Mouse (Mus musculus): Measurements from ENCODE around the gene Lsm14b. TPM values are rescaled to one million over a fixed set of nuclear protein-coding genes. Genes with fewer than 3 reads are reported as not detected.
A peak's percentile ranks its signal among the peaks of the same experiment; 100 is the strongest.

Lsm14b gene
- 9.8 and 11.1 TPM in 2 replicates for polyA plus RNA-seq (2014; fragmentation: Nextera tagmentation; extraction: Ambion mirVana)

GRCm38 (mm10) chr2:180024401-180025098 lies at the start of gene Lsm14b:
Gene Lsm14b, plus strand, starts transcription at chr2:180024987.
- Histone ChIP-seq H3K9me3 (replicated peaks; ENCODE audit: control insufficient read depth, low read length) (no peaks in the 10 kb centered on the region), H3K27me3 (ENCODE audit: control insufficient read depth, insufficient read depth, low read length) (no peaks in the 10 kb centered on the region; the same call in 1 of the 2 replicates), H3K36me3 (replicated peaks; ENCODE audit: control insufficient read depth, insufficient read depth, low read depth, low read length) (peaks cover 6% of the 10 kb centered on the region), H3K4me3 (ENCODE audit: low read depth, low read length) (peak within 1 kb of the TSS; percentile 88), H3K9ac (replicated peaks; ENCODE audit: low read length) (peak within 1 kb of the TSS; percentile 96), H3K4me2 (ENCODE audit: low read depth, low read length) (peak within 1 kb of the TSS; percentile 90), H3K27ac (replicated peaks; ENCODE audit: low read depth, low read length) (peak within 1 kb of the TSS; percentile 89), H3K4me1 (ENCODE audit: control insufficient read depth, insufficient read depth, low read length) (no peaks in the 10 kb centered on the region; the same call in 1 of the 2 replicates)
- ATAC-seq (replicated peaks; ENCODE audit: insufficient number of reproducible peaks, low FRiP score, low TSS enrichment, low read depth) (peak; percentile 92), DNase-seq (ENCODE audit: low spot score) (peak; percentile 97)
- under 1% methylated on average over 69 of the region's 80 CpGs for WGBS

DNA sequence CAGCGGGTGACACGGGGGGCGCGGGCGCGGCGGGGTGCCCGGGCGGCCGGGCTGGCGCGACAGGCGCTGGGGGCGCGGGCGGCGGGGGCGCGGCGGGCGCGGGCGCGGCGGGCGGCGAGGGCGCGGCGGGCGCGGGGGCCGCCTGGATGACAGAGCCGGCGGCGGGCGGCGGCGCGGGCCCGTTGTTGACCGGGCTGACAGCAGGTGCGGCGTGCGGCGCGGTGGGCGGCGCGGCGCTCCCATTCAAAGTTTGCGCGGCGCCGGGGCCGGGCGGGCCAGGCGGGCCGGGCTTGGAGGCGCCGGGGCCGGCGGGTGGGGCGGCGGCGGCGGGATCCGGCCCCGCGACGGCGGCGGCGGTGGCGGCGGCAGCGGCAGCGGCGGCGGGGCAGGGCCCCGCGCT lies 48.9 kb upstream of the Lsm14b start:
- DNase-seq (ENCODE audit: low spot score), result peak; percentile 11
- WGBS, result 0% methylated on average over 7 of the region's 82 CpGs
- Histone ChIP-seq H3K4me1 (ENCODE audit: control insufficient read depth, insufficient read depth, low read length) (peaks cover 3% of the 10 kb centered on the region), H3K9me3 (replicated peaks; ENCODE audit: control insufficient read depth, low read length) (no peaks in the 10 kb centered on the region), H3K36me3 (replicated peaks; ENCODE audit: control insufficient read depth, insufficient read depth, low read depth, low read length) (no peaks in the 10 kb centered on the region), H3K27me3 (ENCODE audit: control insufficient read depth, insufficient read depth, low read length) (no peaks in the 10 kb centered on the region), H3K4me3 (ENCODE audit: low read depth, low read length) (peak overlapping the region; percentile 75), H3K9ac (replicated peaks; ENCODE audit: low read length) (peak overlapping the region; percentile 84), H3K4me2 (ENCODE audit: low read depth, low read length) (peak overlapping the region; percentile 100), H3K27ac (replicated peaks; ENCODE audit: low read depth, low read length) (peak overlapping the region; percentile 90; the same call in 1 of the 2 replicates)
- no peak for ATAC-seq (replicated peaks; ENCODE audit: insufficient number of reproducible peaks, low FRiP score, low TSS enrichment, low read depth)

DNA sequence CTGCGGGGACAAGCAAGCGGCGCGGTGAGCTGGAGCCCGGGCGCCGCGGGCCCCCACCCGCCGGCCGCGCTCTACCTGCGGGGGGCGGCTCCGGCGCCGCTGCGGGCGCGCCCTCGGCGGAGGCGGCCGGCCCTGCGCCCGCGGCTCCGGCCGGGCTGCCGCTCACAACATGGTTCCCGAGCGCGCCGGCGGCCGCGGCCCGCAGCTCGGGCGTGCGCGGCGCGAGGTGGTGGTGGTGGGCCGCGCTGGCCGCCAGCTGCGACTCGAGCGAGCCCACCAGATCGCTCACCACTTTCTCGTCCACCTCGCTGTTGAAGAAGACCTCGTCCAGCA lies 48.5 kb upstream of the Lsm14b start:
- no peak for ATAC-seq (replicated peaks; ENCODE audit: insufficient number of reproducible peaks, low FRiP score, low TSS enrichment, low read depth)
- H3K4me2 ChIP-seq (ENCODE audit: low read depth, low read length), result peak overlapping the region; percentile 100

DNA sequence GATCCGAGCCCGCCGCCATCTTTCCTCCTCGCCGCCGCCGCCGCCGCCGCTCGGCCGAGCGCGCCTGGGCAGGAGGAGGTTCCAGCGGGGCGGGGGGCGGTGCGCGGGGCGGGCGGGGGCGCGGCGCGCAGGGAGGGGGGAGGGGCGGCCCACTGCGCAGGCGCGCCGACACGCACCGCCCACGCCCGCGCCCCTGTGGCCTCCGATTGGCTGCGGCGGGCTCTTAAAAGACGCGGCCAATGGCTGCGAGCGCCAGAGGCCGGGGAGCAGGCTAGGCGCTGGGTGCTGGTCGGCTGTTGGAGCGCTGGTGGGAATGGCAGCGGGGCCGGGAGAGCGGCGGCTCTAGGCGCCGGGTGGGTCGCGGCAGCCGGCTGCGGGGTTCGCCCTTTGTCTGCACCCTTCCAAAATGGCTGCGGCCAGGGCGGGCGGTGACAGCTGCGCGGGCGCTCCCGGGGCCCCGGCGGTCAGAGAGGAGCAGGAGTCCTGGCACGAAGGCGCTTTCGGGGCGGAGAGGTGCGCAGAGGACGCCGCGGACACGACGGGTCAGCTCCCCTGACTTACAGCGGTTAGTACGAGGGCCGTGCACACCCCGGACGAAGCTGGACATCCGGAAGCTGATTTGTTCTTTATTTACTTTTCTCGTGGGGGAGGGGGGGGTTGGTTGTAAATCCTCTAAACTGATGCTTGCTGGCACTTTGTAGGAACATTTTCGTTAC lies 48.0 kb upstream of the Lsm14b start, which contains the start of gene Taf4:
TSS of gene Taf4 (minus strand) at position 19 of the 716 bp plus-strand sequence.
- WGBS, result under 1% methylated on average over 57 of the region's 84 CpGs
- H3K4me2 ChIP-seq (ENCODE audit: low read depth, low read length), result peak within 1 kb of the TSS; percentile 100
- H3K27ac ChIP-seq (replicated peaks; ENCODE audit: low read depth, low read length), result peak within 1 kb of the TSS; percentile 90
- ATAC-seq (replicated peaks; ENCODE audit: insufficient number of reproducible peaks, low FRiP score, low TSS enrichment, low read depth) (peak; percentile 92), DNase-seq (ENCODE audit: low spot score) (peak; percentile 93)
- H3K4me1 ChIP-seq (ENCODE audit: control insufficient read depth, insufficient read depth, low read length), result peaks cover 3% of the 10 kb centered on the region
- peak within 1 kb of the TSS; percentile 92 for H3K9ac ChIP-seq (replicated peaks; ENCODE audit: low read length)
- no peaks in the 10 kb centered on the region for H3K27me3 ChIP-seq (ENCODE audit: control insufficient read depth, insufficient read depth, low read length)
- no peaks in the 10 kb centered on the region for H3K36me3 ChIP-seq (replicated peaks; ENCODE audit: control insufficient read depth, insufficient read depth, low read depth, low read length)
- peak within 1 kb of the TSS; percentile 75 for H3K4me3 ChIP-seq (ENCODE audit: low read depth, low read length)
- H3K9me3 ChIP-seq (replicated peaks; ENCODE audit: control insufficient read depth, low read length), result no peaks in the 10 kb centered on the region

More for the DNA sequence above, 48.5 kb upstream of the Lsm14b start:
- no peaks in the 10 kb centered on the region for H3K36me3 ChIP-seq (replicated peaks; ENCODE audit: control insufficient read depth, insufficient read depth, low read depth, low read length)
- no peak for DNase-seq (ENCODE audit: low spot score)
- H3K4me3 ChIP-seq (ENCODE audit: low read depth, low read length), result peak overlapping the region; percentile 75
- H3K4me1 ChIP-seq (ENCODE audit: control insufficient read depth, insufficient read depth, low read length), result peaks cover 3% of the 10 kb centered on the region
- H3K9me3 ChIP-seq (replicated peaks; ENCODE audit: control insufficient read depth, low read length), result no peaks in the 10 kb centered on the region
- peak overlapping the region; percentile 84 for H3K9ac ChIP-seq (replicated peaks; ENCODE audit: low read length)
- H3K27me3 ChIP-seq (ENCODE audit: control insufficient read depth, insufficient read depth, low read length), result no peaks in the 10 kb centered on the region
- 0% methylated on average over 18 of the region's 54 CpGs for WGBS
- peak overlapping the region; percentile 90 for H3K27ac ChIP-seq (replicated peaks; ENCODE audit: low read depth, low read length)

DNA sequence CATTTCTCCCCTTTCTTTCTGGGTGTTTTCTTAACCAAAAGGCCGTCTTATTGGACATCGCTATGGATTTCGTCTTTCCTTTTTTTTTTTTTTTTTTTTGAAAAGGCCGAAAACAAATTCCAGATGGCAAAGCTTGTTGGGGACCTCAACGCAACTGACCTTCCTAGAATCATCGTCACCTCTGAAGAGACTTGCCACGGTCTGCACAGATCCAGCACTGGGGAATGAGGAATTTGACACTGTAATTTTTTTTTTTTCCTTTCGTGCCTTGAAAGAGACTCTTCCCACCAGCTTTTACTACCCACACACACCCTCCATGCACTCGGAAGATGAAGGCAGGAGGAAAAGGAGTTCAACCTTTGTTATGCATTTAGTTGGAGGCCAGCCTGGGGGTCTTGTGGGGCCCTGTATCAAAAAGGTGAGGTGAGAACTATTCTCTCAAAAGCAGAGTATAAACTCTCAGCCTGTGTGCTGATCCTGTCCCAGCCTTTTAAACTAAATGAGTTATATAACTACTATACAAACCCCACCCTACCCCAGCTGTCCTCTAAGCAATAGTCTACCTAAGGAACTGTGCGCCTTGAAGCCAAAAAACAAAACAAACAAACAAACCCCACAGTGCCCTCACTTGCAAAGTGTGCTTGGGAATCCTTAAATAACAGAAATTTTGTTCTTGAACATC lies 47.3 kb upstream of the Lsm14b start:
- Histone ChIP-seq H3K4me1 (ENCODE audit: control insufficient read depth, insufficient read depth, low read length) (peaks cover 3% of the 10 kb centered on the region), H3K4me3 (ENCODE audit: low read depth, low read length) (peak overlapping the region; percentile 75), H3K27me3 (ENCODE audit: control insufficient read depth, insufficient read depth, low read length) (no peaks in the 10 kb centered on the region), H3K36me3 (replicated peaks; ENCODE audit: control insufficient read depth, insufficient read depth, low read depth, low read length) (no peaks in the 10 kb centered on the region), H3K4me2 (ENCODE audit: low read depth, low read length) (peak overlapping the region; percentile 100), H3K27ac (replicated peaks; ENCODE audit: low read depth, low read length) (peak overlapping the region; percentile 90; the same call in 1 of the 2 replicates), H3K9me3 (replicated peaks; ENCODE audit: control insufficient read depth, low read length) (no peaks in the 10 kb centered on the region), H3K9ac (replicated peaks; ENCODE audit: low read length) (peak overlapping the region; percentile 92)
- WGBS, result 8% methylated on average over 10 of the region's 10 CpGs
- ATAC-seq (replicated peaks; ENCODE audit: insufficient number of reproducible peaks, low FRiP score, low TSS enrichment, low read depth), result no peak
- no peak for DNase-seq (ENCODE audit: low spot score)

GRCm38 (mm10) chr2:179978250-179978649 lies 46.5 kb upstream of the Lsm14b start:
- ATAC-seq (replicated peaks; ENCODE audit: insufficient number of reproducible peaks, low FRiP score, low TSS enrichment, low read depth) (no peak), DNase-seq (ENCODE audit: low spot score) (no peak)
- 68% methylated on average over 3 of the region's 3 CpGs for WGBS
- Histone ChIP-seq H3K36me3 (replicated peaks; ENCODE audit: control insufficient read depth, insufficient read depth, low read depth, low read length) (no peaks in the 10 kb centered on the region), H3K4me2 (ENCODE audit: low read depth, low read length) (no peak overlapping the region), H3K27me3 (ENCODE audit: control insufficient read depth, insufficient read depth, low read length) (no peaks in the 10 kb centered on the region), H3K27ac (replicated peaks; ENCODE audit: low read depth, low read length) (no peak overlapping the region), H3K4me3 (ENCODE audit: low read depth, low read length) (no peak overlapping the region), H3K9me3 (replicated peaks; ENCODE audit: control insufficient read depth, low read length) (no peaks in the 10 kb centered on the region), H3K9ac (replicated peaks; ENCODE audit: low read length) (no peak overlapping the region), H3K4me1 (ENCODE audit: control insufficient read depth, insufficient read depth, low read length) (peaks cover 3% of the 10 kb centered on the region)

DNA sequence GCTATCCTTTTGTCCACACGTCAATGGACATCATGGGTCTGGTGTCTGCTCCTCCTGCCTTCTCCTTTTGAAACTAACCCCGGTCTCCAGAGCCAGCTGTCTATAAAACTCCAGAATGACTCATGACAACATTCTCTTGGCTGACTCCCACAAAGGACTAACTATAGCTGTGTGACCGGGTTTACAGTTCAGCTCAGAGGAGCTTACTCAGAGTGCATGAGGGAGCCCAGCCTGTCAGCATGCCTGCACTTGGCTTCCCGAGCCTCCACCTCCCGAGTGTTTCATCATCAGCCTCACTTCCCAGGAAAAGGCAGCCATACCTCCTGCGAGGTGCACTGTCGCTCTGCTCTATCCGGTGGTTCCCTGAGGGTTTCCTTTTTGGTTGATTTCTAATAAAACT lies 45.0 kb upstream of the Lsm14b start:
- ATAC-seq (replicated peaks; ENCODE audit: insufficient number of reproducible peaks, low FRiP score, low TSS enrichment, low read depth) (no peak), DNase-seq (ENCODE audit: low spot score) (no peak)
- Histone ChIP-seq H3K9me3 (replicated peaks; ENCODE audit: control insufficient read depth, low read length) (no peaks in the 10 kb centered on the region), H3K4me1 (ENCODE audit: control insufficient read depth, insufficient read depth, low read length) (no peaks in the 10 kb centered on the region; the same call in 1 of the 2 replicates), H3K36me3 (replicated peaks; ENCODE audit: control insufficient read depth, insufficient read depth, low read depth, low read length) (no peaks in the 10 kb centered on the region), H3K27ac (replicated peaks; ENCODE audit: low read depth, low read length) (no peak overlapping the region), H3K4me2 (ENCODE audit: low read depth, low read length) (no peak overlapping the region), H3K9ac (replicated peaks; ENCODE audit: low read length) (no peak overlapping the region), H3K4me3 (ENCODE audit: low read depth, low read length) (no peak overlapping the region), H3K27me3 (ENCODE audit: control insufficient read depth, insufficient read depth, low read length) (no peaks in the 10 kb centered on the region)
- WGBS, result 67% methylated on average over 8 of the region's 8 CpGs
